Mouse (Mus musculus): ENCODE measurements at regions not wholly inside any gene's neighbourhood (a gene's known extent, or its start where the extent isn't known, plus 50 kb on each side); places are given as distances from the start of the nearest gene placed in this dataset.

- DNase-seq = no peak
These were observed 229.4 kb downstream of the Lnpk start for GRCm38 (mm10) chr2:74349809-74350208.

GRCm38 (mm10) chr2:74306301-74306700 lies 272.9 kb downstream of the Lnpk start:
- no peak for DNase-seq

- DNase-seq = peak; percentile 34
These were observed 278.3 kb downstream of the Lnpk start for GRCm38 (mm10) chr2:74300885-74301451.

GRCm38 (mm10) chr2:74300366-74300791 lies 278.9 kb downstream of the Lnpk start:
- peak; percentile 90 for DNase-seq

- no peak for DNase-seq
These were observed 286.6 kb downstream of the Lnpk start for GRCm38 (mm10) chr2:74292641-74293040.

- DNase-seq = peak; percentile 57
These were observed 287.5 kb downstream of the Lnpk start for GRCm38 (mm10) chr2:74291416-74292396.

- no peak for DNase-seq
These were observed 293.6 kb downstream of the Lnpk start for GRCm38 (mm10) chr2:74285624-74286023.

GRCm38 (mm10) chr2:74264963-74265362 lies 314.3 kb downstream of the Lnpk start:
- DNase-seq = peak; percentile 4

GRCm38 (mm10) chr2:74257034-74257781 lies 322.0 kb downstream of the Lnpk start:
- DNase-seq = no peak

GRCm38 (mm10) chr2:74247521-74247920 lies 331.7 kb downstream of the Lnpk start:
- no peak for DNase-seq

- DNase-seq = no peak
These were observed 332.6 kb downstream of the Lnpk start for GRCm38 (mm10) chr2:74246631-74247030.

GRCm38 (mm10) chr2:74244203-74244602 lies 333.1 kb upstream of the Atp5g3 start:
- no peak for DNase-seq

GRCm38 (mm10) chr2:74243801-74244200 lies 332.7 kb upstream of the Atp5g3 start:
- DNase-seq = peak; percentile 59

GRCm38 (mm10) chr2:74239586-74239985 lies 328.5 kb upstream of the Atp5g3 start:
- DNase-seq = peak; percentile 26

- no peak for DNase-seq
These were observed 306.3 kb upstream of the Atp5g3 start for GRCm38 (mm10) chr2:74217437-74217836.

- DNase-seq = peak; percentile 18
These were observed 299.1 kb upstream of the Atp5g3 start for GRCm38 (mm10) chr2:74210210-74210609.

- no peak for DNase-seq
These were observed 298.3 kb upstream of the Atp5g3 start for GRCm38 (mm10) chr2:74209421-74209917.

- DNase-seq = no peak
These were observed 296.3 kb upstream of the Atp5g3 start for GRCm38 (mm10) chr2:74207440-74207839.

GRCm38 (mm10) chr2:74202776-74203175 lies 291.6 kb upstream of the Atp5g3 start:
- no peak for DNase-seq

- peak; percentile 54 for DNase-seq
These were observed 290.6 kb upstream of the Atp5g3 start for GRCm38 (mm10) chr2:74201608-74202323.

GRCm38 (mm10) chr2:74199550-74199949 lies 288.4 kb upstream of the Atp5g3 start:
- peak; percentile 26 for DNase-seq

All from embryo, embryonic 11 days (tissue).